Mouse (Mus musculus) lung, postnatal 10 days (tissue): ENCODE measurements at regions not wholly inside any gene's neighbourhood (a gene's known extent, or its start where the extent isn't known, plus 50 kb on each side); places are given as distances from the start of the nearest gene placed in this dataset.
A peak's percentile ranks its signal among the peaks of the same experiment; 100 is the strongest.

Experiments
- DNase-seq: peaks from one replicate; pipeline ENCODE4 v3.0.0; 2021

GRCm38 (mm10) chr12:25378036-25378645 lies 281.2 kb upstream of the Id2 start:
- DNase-seq, result peak; percentile 13

- DNase-seq, result no peak
These were observed 279.5 kb upstream of the Id2 start for GRCm38 (mm10) chr12:25376451-25376850.

GRCm38 (mm10) chr12:25367541-25367940 lies 270.6 kb upstream of the Id2 start:
- no peak for DNase-seq

- DNase-seq, result no peak
These were observed 268.8 kb upstream of the Id2 start for GRCm38 (mm10) chr12:25365600-25366267.

GRCm38 (mm10) chr12:25364966-25365568 lies 268.1 kb upstream of the Id2 start:
- DNase-seq, result no peak

- peak; percentile 5 for DNase-seq
These were observed 266.9 kb upstream of the Id2 start for GRCm38 (mm10) chr12:25363839-25364238.

- DNase-seq, result peak; percentile 9
These were observed 266.4 kb upstream of the Id2 start for GRCm38 (mm10) chr12:25363341-25363740.

- DNase-seq, result no peak
These were observed 265.8 kb upstream of the Id2 start for GRCm38 (mm10) chr12:25362771-25363170.

GRCm38 (mm10) chr12:25360726-25361125 lies 263.8 kb upstream of the Id2 start:
- DNase-seq, result no peak

GRCm38 (mm10) chr12:25359931-25360330 lies 263.0 kb upstream of the Id2 start:
- DNase-seq, result no peak

- DNase-seq, result no peak
These were observed 262.0 kb upstream of the Id2 start for GRCm38 (mm10) chr12:25358846-25359525.

GRCm38 (mm10) chr12:25356774-25357173 lies 259.8 kb upstream of the Id2 start:
- no peak for DNase-seq

- no peak for DNase-seq
These were observed 258.3 kb upstream of the Id2 start for GRCm38 (mm10) chr12:25355217-25355616.

GRCm38 (mm10) chr12:25353402-25353896 lies 256.5 kb upstream of the Id2 start:
- no peak for DNase-seq

- DNase-seq, result no peak
These were observed 255.2 kb upstream of the Id2 start for GRCm38 (mm10) chr12:25352160-25352559.

- DNase-seq, result no peak
These were observed 247.4 kb upstream of the Id2 start for GRCm38 (mm10) chr12:25344354-25344753.

- DNase-seq, result no peak
These were observed 241.8 kb upstream of the Id2 start for GRCm38 (mm10) chr12:25338771-25339170.

- no peak for DNase-seq
These were observed 239.0 kb upstream of the Id2 start for GRCm38 (mm10) chr12:25335930-25336329.

- DNase-seq, result no peak
These were observed 238.1 kb upstream of the Id2 start for GRCm38 (mm10) chr12:25335069-25335468.

GRCm38 (mm10) chr12:25332384-25333035 lies 235.6 kb upstream of the Id2 start:
- DNase-seq, result no peak

GRCm38 (mm10) chr12:25330004-25330708 lies 233.2 kb upstream of the Id2 start:
- peak; percentile 75 for DNase-seq

- no peak for DNase-seq
These were observed 229.0 kb upstream of the Id2 start for GRCm38 (mm10) chr12:25325901-25326300.
